Mouse (Mus musculus) CH12.LX (cell line): Measurements from ENCODE around the gene Olfr1223.
"Not testable (repeated sequence)": the region's sequence is repeated elsewhere in the genome, so short reads cannot be mapped to it uniquely, and the experiment has no call there.

ENCODE experiments used
- CTCF ChIP-seq, 2 experiments: IDR thresholded peaks in 1 of 2; conservative IDR thresholded peaks in 1 of 2; 2 replicates each; pipeline ENCODE4 v1.5.1; 2011 to 2012; ENCODE audit warnings: low read depth in 2 of 2, low read length in 2 of 2, improper control_type of control experiment in 1 of 2, inconsistent platforms in 1 of 2, mild to moderate bottlenecking in 1 of 2, moderate library complexity in 1 of 2
- EP300 ChIP-seq: IDR thresholded peaks from 2 replicates; pipeline ENCODE4 v1.6.1; 2011; ENCODE audit warnings: low read length, improper control_type of control experiment
- MXI1 ChIP-seq: IDR thresholded peaks from 2 replicates; pipeline ENCODE4 v1.6.1; 2011; ENCODE audit warnings: mild to moderate bottlenecking, low read depth, low read length, improper control_type of control experiment
- USF1 ChIP-seq: IDR thresholded peaks from 2 replicates; pipeline ENCODE4 v1.6.1; 2014; ENCODE audit warnings: low read depth, mild to moderate bottlenecking, inconsistent platforms, low read length, improper control_type of control experiment
- ZKSCAN1 ChIP-seq: IDR thresholded peaks from 2 replicates; pipeline ENCODE4 v1.6.1; 2012; ENCODE audit warnings: low read depth, inconsistent platforms, low read length, improper control_type of control experiment, borderline replicate concordance

GRCm38 (mm10) chr2:89164711-89165110 is 13.4 kb upstream of the Olfr1223 start:
- TF ChIP-seq USF1; EP300; ZKSCAN1; CTCF (conservative IDR thresholded peaks at IDR 0.05 in 1 of 2, IDR thresholded peaks at IDR 0.05 in 1 of 2; ENCODE audit: low read depth in 2 of 2, low read length in 2 of 2); MXI1: not testable (repeated sequence)
